Mouse (Mus musculus) left cerebral cortex, postnatal 14 days (tissue): ENCODE measurements around the gene Knl1. TPM values are rescaled to one million over a fixed set of nuclear protein-coding genes. Genes with fewer than 3 reads are reported as not detected.

Experiments
- DNase-seq, 2 experiments: peaks; one replicate each; pipeline ENCODE4 v3.0.0; 2021 to 2022; ENCODE audit warnings: low spot score in 2 of 2, mixed read lengths in 1 of 2
- intact Hi-C: fragments of 180-260 bp; cut with DNase I; formaldehyde crosslinking; loops from one replicate; pipeline ENCODE4 v1.15.1; 2025
- total RNA-seq, 2 experiments: library from RNA; stranded (reverse); gene quantifications; 2 replicates each; pipeline ENCODE4 v1.2.3; 2021

Knl1 gene
- total RNA-seq, 2 experiments from 2014 or later, result 0.29 to 0.63 TPM

DNA sequence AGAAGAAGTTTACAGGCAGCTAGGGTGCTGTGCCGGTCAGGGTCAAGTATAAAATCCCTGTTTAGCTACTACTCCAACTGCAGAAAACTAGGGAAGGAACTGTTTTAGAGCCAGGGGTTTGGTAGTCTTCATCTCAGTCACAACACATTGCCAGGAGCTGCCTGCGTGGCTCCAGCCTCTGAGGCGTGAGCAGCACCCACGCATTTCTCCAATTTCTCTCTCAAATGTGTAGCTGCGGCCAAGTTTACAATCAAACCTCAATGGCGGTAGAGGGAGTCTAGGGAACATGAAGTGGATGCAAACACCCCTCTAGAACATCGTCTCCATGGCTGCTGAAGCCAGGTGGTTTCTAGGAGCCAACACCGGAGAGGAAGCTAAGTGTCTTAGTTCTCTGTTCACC, 100.9 kb downstream of the Knl1 start:
- DNase-seq, result peak; percentile 24 to 51
- intact Hi-C loops, result no loop called here

DNA sequence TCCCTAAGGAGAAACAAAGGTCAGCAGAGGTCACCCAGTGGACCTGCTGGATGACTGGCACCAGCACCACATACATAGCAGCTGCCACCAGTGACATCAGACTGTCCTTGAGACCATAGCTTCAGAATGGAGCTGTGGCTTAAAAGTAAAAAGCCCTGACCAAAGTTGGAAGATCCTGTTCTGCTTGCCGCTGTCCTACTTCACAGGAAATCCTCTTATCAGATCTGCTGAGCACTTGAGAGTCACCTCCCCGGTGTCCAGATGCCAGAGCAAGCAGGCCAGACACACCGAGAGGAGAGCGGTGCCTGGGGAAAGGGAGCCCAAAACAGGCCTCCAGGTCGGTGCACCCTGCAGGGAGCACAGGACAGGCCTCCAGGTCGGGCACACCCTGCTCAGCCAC, 105.3 kb downstream of the Knl1 start:
- intact Hi-C loops, result no loop called here
- DNase-seq, result no peak

DNA sequence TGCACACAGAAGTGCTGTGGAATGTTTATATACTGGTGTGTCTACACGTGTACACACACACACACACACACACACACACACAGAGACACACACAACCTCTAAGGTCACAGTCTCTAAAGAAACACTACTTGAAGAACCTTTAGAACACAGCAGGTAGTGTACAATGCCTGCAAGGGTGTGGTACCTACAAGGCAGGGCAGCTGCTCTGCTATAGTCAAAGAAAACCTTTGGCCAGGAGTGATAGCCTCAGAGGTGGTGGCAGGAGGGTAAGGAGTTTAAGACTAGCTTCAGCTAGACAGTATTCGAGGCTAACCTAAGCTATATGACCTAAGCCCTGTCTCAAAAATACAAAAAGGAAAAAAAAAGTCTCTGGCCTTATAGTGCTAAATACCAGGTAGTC, 107.8 kb downstream of the Knl1 start:
- intact Hi-C loops, result no loop called here
- no peak for DNase-seq

Other genes starting within 250 kb of the Knl1 start
- gene Knstrn, start 233.1 kb upstream of the Knl1 start, total RNA-seq, result 1 to 10 TPM; 2.5 to 2.6 TPM
- 10 to 100 TPM; 68.4 to 69.9 TPM for gene Ivd, start 185.2 kb upstream of the Knl1 start, total RNA-seq
- gene Bahd1, start 146.7 kb upstream of the Knl1 start, total RNA-seq, result 10 to 100 TPM; 35.8 to 37.5 TPM
- gene Chst14, start 120.6 kb upstream of the Knl1 start, total RNA-seq, result 1 to 10 TPM; 2.3 to 2.4 TPM
- gene Ccdc32, start 17.7 kb upstream of the Knl1 start, total RNA-seq, result 10 to 100 TPM; 60.2 TPM
- gene Rpusd2, start 12.3 kb upstream of the Knl1 start, total RNA-seq, result 1 to 10 TPM; 5.5 to 6.6 TPM
- 1 to 10 TPM; 1.5 to 3.3 TPM for gene Rad51, start 65.7 kb downstream of the Knl1 start, total RNA-seq
- 10 to 100 TPM; 49.0 to 49.3 TPM for gene Rmdn3, start 109.9 kb downstream of the Knl1 start, total RNA-seq
- gene Gchfr, start 120.7 kb downstream of the Knl1 start, total RNA-seq, result not detected
- gene Gm14137, start 127.4 kb downstream of the Knl1 start, total RNA-seq, result not detected
- gene Zfyve19, start 161.5 kb downstream of the Knl1 start, total RNA-seq, result 10 to 100 TPM; 28.8 to 36.8 TPM
- gene Dnajc17, start 161.7 kb downstream of the Knl1 start, total RNA-seq, result 10 to 100 TPM; 17.4 to 18.2 TPM
- not detected for gene Ppp1r14d, start 182.8 kb downstream of the Knl1 start, total RNA-seq
- under 1 TPM; 0.59 to 0.61 TPM for gene Spint1, start 190.2 kb downstream of the Knl1 start, total RNA-seq
- gene Rhov, start 224.2 kb downstream of the Knl1 start, total RNA-seq, result 1 to 10 TPM; 9.5 to 9.9 TPM
- gene Vps18, start 241.6 kb downstream of the Knl1 start, total RNA-seq, result 10 to 100 TPM; 40.2 to 40.5 TPM